Mouse (Mus musculus) mouse embryonic stem cell (cell line): ENCODE results near the gene Slc25a1.

Experiments used
- in situ Hi-C, 2 experiments: fragments of 300-500 bp; cut with MboI; formaldehyde crosslinking; loops; 1 replicate in 1 of 2; 3 replicates in 1 of 2; pipeline ENCODE4 v1.14.3; 2019 to 2020; ENCODE audit warnings: low sequenced_read_pairs in 2 of 2, low pct_unique_long_range_greater_than_20kb in 1 of 2, mixed read lengths in 1 of 2; ENCODE audit not compliant: unreplicated experiment in 1 of 2

Slc25a1 gene

GRCm38 (mm10) chr16:17928627-17929104, 647 bp upstream of the Slc25a1 start:
- in situ Hi-C loops, result no loop called here

GRCm38 (mm10) chr16:17927351-17928082, 502 bp downstream of the Slc25a1 start:
- in situ Hi-C loops, result no loop called here

GRCm38 (mm10) chr16:17922163-17922538, 5.9 kb downstream of the Slc25a1 start:
- in situ Hi-C loops, result no loop called here

GRCm38 (mm10) chr16:17921325-17922162, 6.5 kb downstream of the Slc25a1 start:
- in situ Hi-C loops, result no loop called here

GRCm38 (mm10) chr16:17920586-17920985, 7.4 kb downstream of the Slc25a1 start:
- in situ Hi-C loops, result no loop called here

GRCm38 (mm10) chr16:17914307-17915249, 13.4 kb downstream of the Slc25a1 start, which contains the start of gene Gsc2:
Gene Gsc2, minus strand, starts transcription at chr16:17915059.
- in situ Hi-C loops, result loop anchor here (10.0 kb wide), 2 partner anchors 120 to 300 kb away; partner anchors contain the start of gene Ccdc188 (in 1 of the 2)

GRCm38 (mm10) chr16:17911052-17911595, 16.9 kb downstream of the Slc25a1 start, which contains the start of gene Ess2:
Gene Ess2, minus strand, starts transcription at chr16:17911348.
- in situ Hi-C loops, result loop anchor here (10.0 kb wide), 2 partner anchors 124 to 304 kb away; partner anchors contain the start of gene Ccdc188 (in 1 of the 2)

- in situ Hi-C loops, result no loop called here
Observed at GRCm38 (mm10) chr16:17898462-17898861, 29.6 kb downstream of the Slc25a1 start, which contains the start of the genes Dgcr2 and Tssk2. Gene Dgcr2, minus strand, starts transcription at chr16:17898562. Gene Tssk2, plus strand, starts transcription at chr16:17898637.

- in situ Hi-C loops, result no loop called here
Observed at GRCm38 (mm10) chr16:17896091-17896490, 31.9 kb downstream of the Slc25a1 start.

GRCm38 (mm10) chr16:17893923-17894322, 34.1 kb downstream of the Slc25a1 start, which contains the start of gene Tssk1:
Gene Tssk1, plus strand, starts transcription at chr16:17894223.
- in situ Hi-C loops, result no loop called here

- in situ Hi-C loops, result no loop called here
Observed at GRCm38 (mm10) chr16:17892606-17893005, 35.4 kb downstream of the Slc25a1 start.

GRCm38 (mm10) chr16:17891567-17891959, 36.5 kb downstream of the Slc25a1 start, which contains the start of gene Gm20518:
Gene Gm20518, minus strand, starts transcription at chr16:17891671.
- in situ Hi-C loops, result no loop called here

- in situ Hi-C loops, result no loop called here
Observed at GRCm38 (mm10) chr16:17890917-17891566, 37.0 kb downstream of the Slc25a1 start.

GRCm38 (mm10) chr16:17890342-17890727, 37.7 kb downstream of the Slc25a1 start:
- in situ Hi-C loops, result no loop called here

- in situ Hi-C loops, result no loop called here
Observed at GRCm38 (mm10) chr16:17889689-17890341, 38.2 kb downstream of the Slc25a1 start.

GRCm38 (mm10) chr16:17884116-17884515, 43.9 kb downstream of the Slc25a1 start:
- in situ Hi-C loops, result no loop called here

GRCm38 (mm10) chr16:17882196-17882595, 45.8 kb downstream of the Slc25a1 start:
- in situ Hi-C loops, result no loop called here
